Mouse (Mus musculus) spleen, adult 12 weeks (tissue): ENCODE measurements around the gene Atp10a.

Source experiments
- DNase-seq: peaks from one replicate; pipeline ENCODE4 v3.0.0; 2022; ENCODE audit warnings: low spot score

Gene Atp10a

GRCm38 (mm10) chr7:58736841-58737547 lies 81.0 kb downstream of the Atp10a start:
- no peak for DNase-seq

- no peak for DNase-seq
Observed at GRCm38 (mm10) chr7:58740196-58740595, 84.2 kb downstream of the Atp10a start.

- no peak for DNase-seq
Observed at GRCm38 (mm10) chr7:58740842-58741241, 84.9 kb downstream of the Atp10a start.

- no peak for DNase-seq
Observed at GRCm38 (mm10) chr7:58742009-58742408, 86.0 kb downstream of the Atp10a start.

- no peak for DNase-seq
Observed at GRCm38 (mm10) chr7:58742648-58743047, 86.7 kb downstream of the Atp10a start.

GRCm38 (mm10) chr7:58743362-58744320 lies 87.7 kb downstream of the Atp10a start:
- no peak for DNase-seq

GRCm38 (mm10) chr7:58746817-58747216 lies 90.9 kb downstream of the Atp10a start:
- DNase-seq: no peak

- DNase-seq: no peak
Observed at GRCm38 (mm10) chr7:58749904-58750612, 94.1 kb downstream of the Atp10a start.

- no peak for DNase-seq
Observed at GRCm38 (mm10) chr7:58752041-58752440, 96.1 kb downstream of the Atp10a start.

- no peak for DNase-seq
Observed at GRCm38 (mm10) chr7:58754076-58754475, 98.1 kb downstream of the Atp10a start.

- DNase-seq: no peak
Observed at GRCm38 (mm10) chr7:58754536-58754935, 98.6 kb downstream of the Atp10a start.

- no peak for DNase-seq
Observed at GRCm38 (mm10) chr7:58755083-58755482, 99.1 kb downstream of the Atp10a start.

- DNase-seq: no peak
Observed at GRCm38 (mm10) chr7:58755846-58756245, 99.9 kb downstream of the Atp10a start.

GRCm38 (mm10) chr7:58757331-58757730 lies 101.4 kb downstream of the Atp10a start:
- DNase-seq: no peak

GRCm38 (mm10) chr7:58758396-58758795 lies 102.4 kb downstream of the Atp10a start:
- DNase-seq: no peak

- no peak for DNase-seq
Observed at GRCm38 (mm10) chr7:58759265-58759664, 103.3 kb downstream of the Atp10a start.

GRCm38 (mm10) chr7:58767257-58767656 lies 111.3 kb downstream of the Atp10a start:
- DNase-seq: no peak

- DNase-seq: no peak
Observed at GRCm38 (mm10) chr7:58768253-58768652, 112.3 kb downstream of the Atp10a start.

- no peak for DNase-seq
Observed at GRCm38 (mm10) chr7:58770254-58770653, 114.3 kb downstream of the Atp10a start.

- no peak for DNase-seq
Observed at GRCm38 (mm10) chr7:58772048-58772690, 116.2 kb downstream of the Atp10a start.

GRCm38 (mm10) chr7:58779146-58779545 lies 123.2 kb downstream of the Atp10a start:
- no peak for DNase-seq

GRCm38 (mm10) chr7:58786986-58787385 lies 131.0 kb downstream of the Atp10a start:
- DNase-seq: no peak
